Mouse (Mus musculus): ENCODE results near the gene Fancg.
"Not testable (repeated sequence)": the region's sequence is repeated elsewhere in the genome, so short reads cannot be mapped to it uniquely, and the experiment has no call there.

Fancg gene

GRCm38 (mm10) chr4:42988296-42988695, 22.0 kb downstream of the Fancg start:
- DNase-seq, result no peak

GRCm38 (mm10) chr4:42980467-42980866, 29.8 kb downstream of the Fancg start:
- DNase-seq, result not testable (repeated sequence)

GRCm38 (mm10) chr4:42978062-42978461, 32.2 kb downstream of the Fancg start:
- DNase-seq, result no peak

- DNase-seq, result no peak
Observed at GRCm38 (mm10) chr4:42973868-42974267, 36.4 kb downstream of the Fancg start.

- no peak for DNase-seq
Observed at GRCm38 (mm10) chr4:42972952-42973351, 37.4 kb downstream of the Fancg start.

- DNase-seq, result no peak
Observed at GRCm38 (mm10) chr4:42969304-42969703, 41.0 kb downstream of the Fancg start, which contains the start of gene 1700022I11Rik. 1700022I11Rik (plus strand) TSS chr4:42969604.

- peak in 1 of 2 experiments; percentile 46 for DNase-seq
Observed at GRCm38 (mm10) chr4:42965039-42965719, 45.1 kb downstream of the Fancg start.

- no peak for DNase-seq
Observed at GRCm38 (mm10) chr4:42963480-42963879, 46.8 kb downstream of the Fancg start.

- DNase-seq, result peak in 1 of 2 experiments; percentile 60
Observed at GRCm38 (mm10) chr4:42961592-42961991, 48.7 kb downstream of the Fancg start.

GRCm38 (mm10) chr4:42959382-42959781, 50.9 kb downstream of the Fancg start:
- DNase-seq, result no peak

GRCm38 (mm10) chr4:42958942-42959341, 51.4 kb downstream of the Fancg start:
- DNase-seq, result no peak

- no peak for DNase-seq
Observed at GRCm38 (mm10) chr4:42957979-42958378, 52.3 kb downstream of the Fancg start.

GRCm38 (mm10) chr4:42957306-42957705, 53.0 kb downstream of the Fancg start:
- DNase-seq, result no peak

GRCm38 (mm10) chr4:42956581-42956980, 53.7 kb downstream of the Fancg start:
- no peak for DNase-seq

- DNase-seq, result no peak
Observed at GRCm38 (mm10) chr4:42955200-42955599, 55.1 kb downstream of the Fancg start.

GRCm38 (mm10) chr4:42954297-42954696, 56.0 kb downstream of the Fancg start:
- peak; percentile 25 to 64 for DNase-seq

GRCm38 (mm10) chr4:42953435-42954094, 56.7 kb downstream of the Fancg start:
- no peak for DNase-seq

GRCm38 (mm10) chr4:42952563-42952962, 57.7 kb downstream of the Fancg start:
- DNase-seq, result no peak
